Mouse (Mus musculus) small intestine, adult 2 months (tissue): Measurements from ENCODE around the gene Lsamp.

Source experiments
- CTCF ChIP-seq: fragments of 200-500 bp; IDR thresholded peaks from 2 replicates; pipeline ENCODE4 v1.5.1; 2012; ENCODE audit warnings: low read depth, mild to moderate bottlenecking, control low read depth, inconsistent platforms, low read length, moderate library complexity, mixed read lengths; ENCODE audit not compliant: insufficient replicate concordance, insufficient read length; ENCODE audit errors: extremely low read depth
- POLR2A ChIP-seq: fragments of 200-500 bp; IDR thresholded peaks from 2 replicates; pipeline ENCODE4 v1.6.1; 2012; ENCODE audit warnings: low read depth, mild to moderate bottlenecking, control low read depth, inconsistent platforms, low read length, moderate library complexity

GRCm38 (mm10) chr16:41623871-41624270 is 1639.7 kb downstream of the Lsamp start:
- TF ChIP-seq POLR2A: no peak
- no peak for TF ChIP-seq CTCF
